Mouse (Mus musculus) megakaryocyte, embryonic 14.5 days (primary cell): ENCODE results near the gene Ssh3.

Experiments used
- FLI1 ChIP-seq: IDR thresholded peaks from 2 replicates; pipeline ENCODE4 v1.6.1; 2012; ENCODE audit warnings: low read length, inconsistent platforms, mixed read lengths
- GATA1 ChIP-seq: IDR thresholded peaks from 3 replicates; pipeline ENCODE4 v1.6.1; 2012; ENCODE audit warnings: mixed read lengths, low read length, inconsistent platforms, borderline replicate concordance

GRCm38 (mm10) chr19:4214071-4214770, 54.8 kb downstream of the Ssh3 start, which contains the start of the genes Clcf1 and AC109138.7:
- TF ChIP-seq GATA1 (no peak), FLI1 (no peak)
